ENCODE assay signal across 8 mouse cellular contexts in genomic region chr14:45219281-45220089, GRCm38 (mm10). TPM values are rescaled to one million over a fixed set of nuclear protein-coding genes. Genes with fewer than 3 reads are reported as not detected.
DNase-seq lines count a peak whose midpoint lies in the region; ATAC-seq and TF ChIP-seq lines count a peak whose summit lies in the region.

Gpr137c (plus strand) TSS chr14:45219717.

- peak within 1 kb of the TSS; percentile 90 for H3K4me3 ChIP-seq in cortical plate, adult 2 months (ENCODE audit: insufficient read depth, low read length)
- peak within 1 kb of the TSS; percentile 88 for H3K4me3 ChIP-seq in gastrocnemius, adult 2 months
- peak within 1 kb of the TSS; percentile 82 for H3K4me3 ChIP-seq in hindbrain, embryonic 16.5 days (ENCODE audit: low read length)

- no peaks in the 10 kb centered on the region for H3K36me3 ChIP-seq in hindbrain, embryonic 16.5 days (ENCODE audit: control insufficient read depth, insufficient read depth, low read length)

- no peaks in the 10 kb centered on the region for H3K9me3 ChIP-seq in hindbrain, embryonic 16.5 days (ENCODE audit: control insufficient read depth, low read length)

- TF ChIP-seq CTCF in cortical plate, adult 2 months (IDR thresholded peaks at IDR 0.05; ENCODE audit: extremely low read depth, insufficient read depth, low read length), result no peak
- no peak; the same call in 1 of the 2 replicates for TF ChIP-seq CTCF in gastrocnemius, adult 2 months (IDR thresholded peaks at IDR 0.05)

- intact Hi-C loops in gastrocnemius, adult 2 months (cut with DNase I), result loop anchor here (2.0 to 10.0 kb wide), 2 partner anchors 95 to 109 kb away; partner anchors contain the start of genes Ero1l and Psmc6

- peak within 1 kb of the TSS; percentile 86 for H3K4me2 ChIP-seq in hindbrain, embryonic 16.5 days (ENCODE audit: low read length)

- DNase-seq in adipocyte (ENCODE audit: low spot score), result peak; percentile 98
- peak; percentile 99 for DNase-seq in gastrocnemius, adult 2 months
- peak; percentile 99 for DNase-seq in left cerebral cortex, adult 11 months (ENCODE audit: low spot score)
- peak; percentile 100 for DNase-seq in lung, postnatal 36 days
- peak; percentile 98 for DNase-seq in retina, embryonic 14.5 days (ENCODE audit: low spot score)
- DNase-seq in thymus, postnatal 36 days, result peak; percentile 97 to 99

- peaks cover 3% of the 10 kb centered on the region; the same call in 1 of the 2 replicates for H3K4me1 ChIP-seq in cortical plate, adult 2 months (ENCODE audit: control insufficient read depth, insufficient read depth, low read length)
- H3K4me1 ChIP-seq in hindbrain, embryonic 16.5 days (ENCODE audit: control insufficient read depth, insufficient read depth, low read depth, low read length), result peaks cover 16% of the 10 kb centered on the region

- TF ChIP-seq POLR2A in cortical plate, adult 2 months (IDR thresholded peaks at IDR 0.05; ENCODE audit: extremely low read depth, insufficient read depth, low read length), result peak; percentile 91

- peak; percentile 99 for ATAC-seq in hindbrain, embryonic 16.5 days

- H3K27me3 ChIP-seq in hindbrain, embryonic 16.5 days (replicated peaks; ENCODE audit: control insufficient read depth, insufficient read depth, low read length), result no peaks in the 10 kb centered on the region

- peak within 1 kb of the TSS; percentile 68 for H3K27ac ChIP-seq in cortical plate, adult 2 months (ENCODE audit: insufficient read depth, low read length)
- peak within 1 kb of the TSS; percentile 93 for H3K27ac ChIP-seq in gastrocnemius, adult 2 months
- H3K27ac ChIP-seq in hindbrain, embryonic 16.5 days (ENCODE audit: low read depth, low read length), result peak within 1 kb of the TSS; percentile 97

- H3K9ac ChIP-seq in hindbrain, embryonic 16.5 days (ENCODE audit: low read depth, low read length), result peak within 1 kb of the TSS; percentile 91

- WGBS in hindbrain, embryonic 16.5 days, result under 1% methylated on average over 78 of the region's 86 CpGs

RNA-seq across cellular contexts. Expression of gene Gpr137c, which starts in this region (rescaled TPM):
- polyA plus RNA-seq in cortical plate, adult 2 months (2012; rRNA removed), result 29.4 and 29.9 TPM in 2 replicates
- 1 to 10 TPM; 2.5 to 3.1 TPM for total RNA-seq in gastrocnemius, adult 2 months (2021)
- polyA plus RNA-seq in hindbrain, embryonic 16.5 days (2015; fragmentation: Nextera tagmentation; extraction: Ambion mirVana), result 11.2 and 12.4 TPM in 2 replicates

Comparison
In these comparisons a context has a peak if more than half of its experiments do, and no peak if none do; other contexts are left out.
1. Peak in every context shown above with its lines: DNase-seq, ATAC-seq, H3K4me3 ChIP-seq and H3K27ac ChIP-seq.